Mouse (Mus musculus) megakaryocyte, embryonic 14.5 days (primary cell): ENCODE results near the gene Tbcd. TPM values are rescaled to one million over a fixed set of nuclear protein-coding genes. Genes with fewer than 3 reads are reported as not detected.
A peak's percentile ranks its signal among the peaks of the same experiment; 100 is the strongest.

Source experiments
- H3K27me3 ChIP-seq: replicated peaks from 2 replicates; pipeline ENCODE3; 2012; ENCODE audit warnings: inconsistent platforms
- H3K36me3 ChIP-seq: replicated peaks from 2 replicates; pipeline ENCODE3; 2012; ENCODE audit warnings: low read length, inconsistent platforms, mixed read lengths
- H3K4me1 ChIP-seq: 2 replicates; pipeline ENCODE4 v1.6.1; 2012; ENCODE audit warnings: inconsistent platforms
- H3K4me3 ChIP-seq: replicated peaks from 2 replicates; pipeline ENCODE3; 2012; ENCODE audit warnings: moderate library complexity, mild to moderate bottlenecking, inconsistent platforms
- H3K9me3 ChIP-seq: 2 replicates; pipeline ENCODE4 v1.6.1; 2012; ENCODE audit warnings: inconsistent platforms
- FLI1 ChIP-seq: IDR thresholded peaks from 2 replicates; pipeline ENCODE4 v1.6.1; 2012; ENCODE audit warnings: low read length, inconsistent platforms, mixed read lengths
- GATA1 ChIP-seq: IDR thresholded peaks from 3 replicates; pipeline ENCODE4 v1.6.1; 2012; ENCODE audit warnings: mixed read lengths, low read length, inconsistent platforms, borderline replicate concordance
- polyA plus RNA-seq: library from polyadenylated mRNA; stranded (reverse); fragments of >175 nt; gene quantifications from 2 replicates; pipeline ENCODE4 v1.2.3, GENCODE M21; 2012; ENCODE audit warnings: low replicate concordance; ENCODE audit not compliant: insufficient read depth

The Tbcd gene
- polyA plus RNA-seq, 1 experiment, result 3.3 TPM

GRCm38 (mm10) chr11:121549843-121550647 is 98.3 kb downstream of the Tbcd start:
- Histone ChIP-seq H3K36me3 (peaks cover 26% of the 10 kb centered on the region), H3K9me3 (no peaks in the 10 kb centered on the region), H3K27me3 (no peaks in the 10 kb centered on the region), H3K4me3 (peak overlapping the region; percentile 11), H3K4me1 (peaks cover 97% of the 10 kb centered on the region)
- TF ChIP-seq GATA1 (no peak), FLI1 (no peak)

- no peak for TF ChIP-seq GATA1
- no peak for TF ChIP-seq FLI1
- Histone ChIP-seq H3K36me3 (peaks cover 31% of the 10 kb centered on the region), H3K4me3 (no peak overlapping the region), H3K9me3 (no peaks in the 10 kb centered on the region), H3K4me1 (peaks cover 89% of the 10 kb centered on the region), H3K27me3 (no peaks in the 10 kb centered on the region)
Measured at GRCm38 (mm10) chr11:121551206-121551799, 99.6 kb downstream of the Tbcd start.

GRCm38 (mm10) chr11:121552167-121552566 is 100.4 kb downstream of the Tbcd start:
- Histone ChIP-seq H3K4me1 (peaks cover 87% of the 10 kb centered on the region), H3K27me3 (no peaks in the 10 kb centered on the region), H3K4me3 (peak overlapping the region; percentile 29), H3K9me3 (no peaks in the 10 kb centered on the region), H3K36me3 (peaks cover 39% of the 10 kb centered on the region)
- TF ChIP-seq FLI1 (no peak), GATA1 (no peak)

GRCm38 (mm10) chr11:121552846-121553457 is 101.2 kb downstream of the Tbcd start:
- peaks cover 5% of the 10 kb centered on the region for H3K9me3 ChIP-seq
- no peaks in the 10 kb centered on the region for H3K27me3 ChIP-seq
- H3K4me1 ChIP-seq, result peaks cover 85% of the 10 kb centered on the region
- peaks cover 47% of the 10 kb centered on the region for H3K36me3 ChIP-seq
- H3K4me3 ChIP-seq, result no peak overlapping the region
- no peak for TF ChIP-seq GATA1
- no peak for TF ChIP-seq FLI1

GRCm38 (mm10) chr11:121553458-121553857 is 101.7 kb downstream of the Tbcd start:
- no peak overlapping the region for H3K4me3 ChIP-seq
- peaks cover 50% of the 10 kb centered on the region for H3K36me3 ChIP-seq
- H3K4me1 ChIP-seq, result peaks cover 85% of the 10 kb centered on the region
- TF ChIP-seq FLI1 (no peak), GATA1 (no peak)
- H3K27me3 ChIP-seq, result no peaks in the 10 kb centered on the region
- H3K9me3 ChIP-seq, result peaks cover 8% of the 10 kb centered on the region

- H3K36me3 ChIP-seq, result peaks cover 36% of the 10 kb centered on the region
- peaks cover 82% of the 10 kb centered on the region for H3K4me1 ChIP-seq
- peaks cover 8% of the 10 kb centered on the region for H3K9me3 ChIP-seq
- TF ChIP-seq GATA1 (no peak), FLI1 (no peak)
- H3K4me3 ChIP-seq, result no peak overlapping the region
- no peaks in the 10 kb centered on the region for H3K27me3 ChIP-seq
Measured at GRCm38 (mm10) chr11:121556727-121557126, 105.0 kb downstream of the Tbcd start.

- H3K27me3 ChIP-seq, result no peaks in the 10 kb centered on the region
Measured at GRCm38 (mm10) chr11:121557946-121558345, 106.2 kb downstream of the Tbcd start.

GRCm38 (mm10) chr11:121558522-121558921 is 106.8 kb downstream of the Tbcd start:
- peaks cover 32% of the 10 kb centered on the region for H3K36me3 ChIP-seq
- TF ChIP-seq FLI1 (no peak), GATA1 (no peak)
- no peaks in the 10 kb centered on the region for H3K27me3 ChIP-seq
- peaks cover 65% of the 10 kb centered on the region for H3K4me1 ChIP-seq
- H3K4me3 ChIP-seq, result no peak overlapping the region
- peaks cover 8% of the 10 kb centered on the region for H3K9me3 ChIP-seq

More at GRCm38 (mm10) chr11:121557946-121558345, 106.2 kb downstream of the Tbcd start:
- H3K4me1 ChIP-seq, result peaks cover 71% of the 10 kb centered on the region
- no peak for TF ChIP-seq FLI1
- no peak for TF ChIP-seq GATA1
- H3K36me3 ChIP-seq, result peaks cover 34% of the 10 kb centered on the region
- peaks cover 8% of the 10 kb centered on the region for H3K9me3 ChIP-seq
- H3K4me3 ChIP-seq, result no peak overlapping the region

- TF ChIP-seq GATA1 (peak; percentile 75; the same call in 1 of the 3 replicates), FLI1 (peak; percentile 17; the same call in 1 of the 2 replicates)
- H3K4me3 ChIP-seq, result peak overlapping the region; percentile 83
- H3K36me3 ChIP-seq, result peaks cover 43% of the 10 kb centered on the region
- peaks cover 8% of the 10 kb centered on the region for H3K9me3 ChIP-seq
- H3K27me3 ChIP-seq, result no peaks in the 10 kb centered on the region
- H3K4me1 ChIP-seq, result peaks cover 55% of the 10 kb centered on the region
Measured at GRCm38 (mm10) chr11:121559527-121560293, 108.0 kb downstream of the Tbcd start.
